Mouse (Mus musculus) kidney, adult 2 months (tissue): ENCODE measurements around the gene Slc25a11.
A peak's percentile ranks its signal among the peaks of the same experiment; 100 is the strongest.

Experiments
- CTCF ChIP-seq: fragments of 200-500 bp; conservative IDR thresholded peaks from 2 replicates; pipeline ENCODE4 v1.5.1; 2011; ENCODE audit warnings: low read depth, mild to moderate bottlenecking, control low read depth, low read length, moderate library complexity, mixed read lengths; ENCODE audit not compliant: insufficient read depth, insufficient read length
- POLR2A ChIP-seq: fragments of 200-500 bp; IDR thresholded peaks from one replicate; pipeline ENCODE4 v1.6.1; 2011; ENCODE audit warnings: low read depth, low read length, control low read depth

GRCm38 (mm10) chr11:70687601-70688199 lies 40.4 kb upstream of the Slc25a11 start, which contains the start of gene Camta2:
- TF ChIP-seq POLR2A (peak; percentile 42), CTCF (no peak)
